25 mouse cellular contexts compared by ENCODE assay signal in the genomic region with DNA sequence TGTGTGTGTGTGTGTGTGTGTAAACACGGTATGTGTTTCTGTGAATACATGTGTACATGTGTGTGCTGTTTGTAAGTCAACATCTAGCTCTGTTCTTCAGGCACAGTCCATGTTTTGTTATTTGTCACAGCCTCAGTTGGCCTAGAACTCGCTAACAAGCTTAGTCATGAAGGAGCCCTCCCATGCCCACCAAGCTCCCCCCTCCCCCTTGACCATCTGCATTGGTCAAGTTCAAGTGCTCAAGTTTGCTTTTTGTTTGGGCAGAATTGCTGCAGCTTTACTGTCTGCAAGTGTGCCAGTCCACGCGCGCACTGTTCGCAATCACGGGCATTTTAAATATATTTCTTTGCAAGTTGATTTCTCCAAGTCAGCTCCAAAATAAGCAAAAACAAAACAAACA.
DNase-seq lines count a peak whose midpoint lies in the region; ATAC-seq and TF ChIP-seq lines count a peak whose summit lies in the region.
"Had no signal": no experiment of that assay in that cellular context is flagged by ENCODE, and none has a peak within 500 bp of the region (broad histone marks: within the 10 kb centered on the region; RNA-seq: fewer than 3 reads in every experiment).

No protein-coding gene starts in this region.

- H3K27me3 ChIP-seq in heart, embryonic 10.5 days (ENCODE audit: insufficient read depth, poor library complexity, severe bottlenecking), result no peaks in the 10 kb centered on the region
- H3K27me3 ChIP-seq in heart, postnatal 0 days (ENCODE audit: control insufficient read depth, insufficient read depth, low read length), result no peaks in the 10 kb centered on the region
- H3K27me3 ChIP-seq in limb, embryonic 12.5 days, result no peaks in the 10 kb centered on the region
- H3K27me3 ChIP-seq: CH12.LX; liver, embryonic 13.5 days; neural tube, embryonic 15.5 days; Patski; stomach, embryonic 15.5 days had no signal

- no peaks in the 10 kb centered on the region for H3K9me3 ChIP-seq in heart, embryonic 10.5 days
- no peaks in the 10 kb centered on the region for H3K9me3 ChIP-seq in heart, postnatal 0 days (replicated peaks; ENCODE audit: control insufficient read depth, low read length)
- no peaks in the 10 kb centered on the region for H3K9me3 ChIP-seq in limb, embryonic 12.5 days
- H3K9me3 ChIP-seq: hindbrain, embryonic 10.5 days; intestine, embryonic 15.5 days; liver, embryonic 13.5 days; neural tube, embryonic 15.5 days; stomach, embryonic 15.5 days had no signal

- H3K9ac ChIP-seq in heart, postnatal 0 days (replicated peaks; ENCODE audit: low read depth, low read length), result 0 out of 2 replicates have a peak overlapping the region, but pooled peaks have one; percentile 18
- H3K9ac ChIP-seq in limb, embryonic 12.5 days (replicated peaks), result no peak overlapping the region
- H3K9ac ChIP-seq: intestine, embryonic 15.5 days; liver, embryonic 13.5 days; neural tube, embryonic 15.5 days; stomach, embryonic 15.5 days had no signal

- H3K36me3 ChIP-seq in heart, embryonic 10.5 days, result no peaks in the 10 kb centered on the region
- H3K36me3 ChIP-seq in heart, postnatal 0 days (replicated peaks; ENCODE audit: control insufficient read depth, insufficient read depth, low read length), result no peaks in the 10 kb centered on the region
- no peaks in the 10 kb centered on the region for H3K36me3 ChIP-seq in limb, embryonic 12.5 days
- H3K36me3 ChIP-seq: G1E; hindbrain, embryonic 10.5 days; intestine, embryonic 15.5 days; liver, embryonic 13.5 days; neural tube, embryonic 15.5 days; stomach, embryonic 15.5 days had no signal

- peak overlapping the region; percentile 87 for H3K27ac ChIP-seq in heart, embryonic 10.5 days
- peak overlapping the region; percentile 72 for H3K27ac ChIP-seq in heart, postnatal 0 days (ENCODE audit: low read depth)
- no peak overlapping the region for H3K27ac ChIP-seq in limb, embryonic 12.5 days
- H3K27ac ChIP-seq in layer of hippocampus, adult 2 months, result no peak overlapping the region
- H3K27ac ChIP-seq: intestine, embryonic 15.5 days; liver, embryonic 13.5 days; neural tube, embryonic 15.5 days; stomach, embryonic 15.5 days had no signal

- no peak for ATAC-seq in heart, postnatal 0 days (ENCODE audit: insufficient read depth, low read depth)
- peak; percentile 40; the same call in 1 of the 2 replicates for ATAC-seq in limb, embryonic 12.5 days (ENCODE audit: insufficient number of reproducible peaks, insufficient read depth, low FRiP score, low TSS enrichment, low read depth)
- ATAC-seq: hindbrain, embryonic 16.5 days; Patski had no signal

- intact Hi-C loops in heart, postnatal 36 days (cut with DNase I), result no loop called here

- DNase-seq in heart, embryonic 10.5 days (ENCODE audit: low spot score), result no peak
- no peak for DNase-seq in heart, adult 9 months (ENCODE audit: low spot score in 2 of 2)
- DNase-seq in heart, postnatal 0 days (ENCODE audit: low spot score), result no peak
- DNase-seq in heart, postnatal 36 days, result no peak
- DNase-seq in embryo, embryonic 11 days, result peak; percentile 39
- DNase-seq in layer of hippocampus, adult 2 months (ENCODE audit: low spot score in 2 of 2), result no peak
- DNase-seq: adrenal gland, adult 2 months; B cell, adult 2 months; cerebellum, adult 18-20 months; cerebellum, postnatal 14 days; kidney, adult 8-10 months; kidney, postnatal 10 days; liver, embryonic 13.5 days; lung, adult 2 months; lung, postnatal 14 days; thymus, postnatal 25 days had no signal

- no peak overlapping the region for H3K4me3 ChIP-seq in heart, embryonic 10.5 days
- H3K4me3 ChIP-seq in heart, postnatal 0 days (ENCODE audit: low read depth, low read length), result no peak overlapping the region
- H3K4me3 ChIP-seq in limb, embryonic 12.5 days (replicated peaks), result no peak overlapping the region
- H3K4me3 ChIP-seq in layer of hippocampus, adult 2 months, result no peak overlapping the region
- H3K4me3 ChIP-seq: hindbrain, embryonic 10.5 days; intestine, embryonic 15.5 days; liver, embryonic 13.5 days; neural tube, embryonic 15.5 days; stomach, embryonic 15.5 days had no signal

- no peak for TF ChIP-seq CTCF in heart, postnatal 0 days (IDR thresholded peaks at IDR 0.05; ENCODE audit: low read depth)
- no peak for TF ChIP-seq CTCF in layer of hippocampus, adult 2 months (conservative IDR thresholded peaks at IDR 0.05)

- H3K4me2 ChIP-seq in heart, postnatal 0 days (ENCODE audit: low read depth, low read length), result no peak overlapping the region
- peak overlapping the region; percentile 26; the same call in 1 of the 2 replicates for H3K4me2 ChIP-seq in limb, embryonic 12.5 days
- H3K4me2 ChIP-seq: intestine, embryonic 15.5 days; liver, embryonic 13.5 days; neural tube, embryonic 15.5 days; stomach, embryonic 15.5 days had no signal

- peaks cover 31% of the 10 kb centered on the region for H3K4me1 ChIP-seq in heart, embryonic 10.5 days
- peaks cover 22% of the 10 kb centered on the region for H3K4me1 ChIP-seq in heart, postnatal 0 days (ENCODE audit: control insufficient read depth, insufficient read depth)
- H3K4me1 ChIP-seq in limb, embryonic 12.5 days (replicated peaks), result peaks cover 16% of the 10 kb centered on the region
- H3K4me1 ChIP-seq: liver, embryonic 13.5 days; stomach, embryonic 15.5 days had no signal

- 61% methylated on average over 7 of the region's 7 CpGs for WGBS in heart, embryonic 10.5 days
- 74% methylated on average over 7 of the region's 7 CpGs for WGBS in heart, postnatal 0 days
- WGBS in limb, embryonic 12.5 days, result 70% methylated on average over 7 of the region's 7 CpGs

- no peak for TF ChIP-seq EP300 in heart, postnatal 0 days (IDR thresholded peaks at IDR 0.05; ENCODE audit: low read depth)

Comparison
In these comparisons a context has a peak if more than half of its experiments do, and no peak if none do; other contexts are left out.
1. H3K27ac ChIP-seq: peak in heart, embryonic 10.5 days (single experiment) and heart, postnatal 0 days (single experiment); none in limb, embryonic 12.5 days (single experiment) and layer of hippocampus, adult 2 months (single experiment).